Mouse (Mus musculus) erythroblast, embryonic 14.5 days (primary cell): ENCODE measurements at regions not wholly inside any gene's neighbourhood (a gene's known extent, or its start where the extent isn't known, plus 50 kb on each side); places are given as distances from the start of the nearest gene placed in this dataset.

Source experiments
- GATA1 ChIP-seq: IDR thresholded peaks from 2 replicates; pipeline ENCODE4 v1.6.1; 2012; ENCODE audit warnings: low read length, inconsistent platforms, mixed read lengths
- TAL1 ChIP-seq: IDR thresholded peaks from 3 replicates; pipeline ENCODE4 v1.6.1; 2012; ENCODE audit warnings: low read length, inconsistent platforms, mixed read lengths

DNA sequence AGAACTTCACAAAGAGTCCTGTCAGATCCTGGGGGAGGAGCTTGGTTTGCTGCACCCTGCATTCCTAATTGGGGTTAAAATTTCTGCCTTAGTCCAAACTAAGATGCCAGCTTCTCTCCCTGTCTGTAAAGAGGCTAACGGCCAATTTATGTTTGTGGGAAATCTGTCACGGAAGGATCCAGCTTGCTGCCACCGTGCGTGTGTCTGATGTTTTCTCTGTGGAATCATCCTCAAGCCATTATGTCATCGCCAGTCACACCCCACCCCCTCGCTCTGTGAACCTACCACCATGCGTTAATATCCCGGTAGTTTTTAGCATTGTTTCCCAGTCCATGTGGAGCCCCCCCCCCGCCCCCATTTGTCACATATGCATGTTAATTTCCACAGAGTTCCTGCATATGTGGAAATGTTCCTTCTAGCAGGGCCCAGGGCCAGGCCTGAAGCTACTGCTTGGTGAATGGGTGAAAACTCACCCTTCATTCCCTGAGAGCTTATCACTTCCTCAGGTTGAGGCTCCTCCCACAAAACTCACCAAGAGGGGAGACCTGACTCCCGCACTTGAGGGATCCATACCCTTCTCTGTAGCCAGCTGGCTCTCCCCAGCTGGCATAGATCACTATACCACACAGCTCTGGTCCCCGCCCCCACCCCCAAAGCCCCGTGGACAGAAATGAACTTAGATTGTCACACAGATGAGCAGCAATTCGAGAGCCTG, 233.4 kb downstream of the Bcl11b start:
- no peak for TF ChIP-seq GATA1
- no peak for TF ChIP-seq TAL1
